Mouse (Mus musculus): ENCODE results near the gene Col11a2. TPM values are rescaled to one million over a fixed set of nuclear protein-coding genes. Genes with fewer than 3 reads are reported as not detected.

Col11a2 gene
- polyA plus RNA-seq, 1 experiment: 0.37 TPM

DNA sequence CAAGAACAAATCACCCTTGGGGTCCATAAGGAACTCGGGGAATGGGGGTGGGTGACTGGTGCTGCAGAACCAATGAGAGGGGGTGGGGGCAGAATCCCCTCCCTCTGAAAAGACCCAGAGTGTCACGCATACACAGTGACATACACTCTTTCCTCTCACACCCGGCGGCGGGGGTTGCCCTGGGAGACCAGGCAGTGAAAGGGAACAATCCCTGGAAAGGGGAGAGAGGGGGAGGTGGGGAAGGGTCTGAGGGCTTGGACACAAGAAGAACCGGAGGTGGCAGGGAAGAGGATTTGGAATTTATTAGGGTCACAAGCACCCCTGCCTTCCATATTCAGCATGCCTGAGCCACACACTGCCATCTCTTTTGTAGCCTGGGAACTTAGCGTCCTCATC lies 13.5 kb upstream of the Col11a2 start:
- H3K27ac ChIP-seq (ENCODE audit: insufficient read depth, low read length): no peak overlapping the region
- peaks cover 20% of the 10 kb centered on the region; the same call in 1 of the 2 replicates for H3K4me1 ChIP-seq (ENCODE audit: control insufficient read depth, insufficient read depth, low read length)
- TF ChIP-seq CTCF (IDR thresholded peaks at IDR 0.05; ENCODE audit: borderline replicate concordance, insufficient read depth, low read length) (no peak), POLR2A (IDR thresholded peaks at IDR 0.05; ENCODE audit: low read depth, low read length) (peak; percentile 29; the same call in 1 of the 2 replicates)
- peak overlapping the region; percentile 67; the same call in 1 of the 2 replicates for H3K4me3 ChIP-seq (ENCODE audit: insufficient read depth, low read length)

DNA sequence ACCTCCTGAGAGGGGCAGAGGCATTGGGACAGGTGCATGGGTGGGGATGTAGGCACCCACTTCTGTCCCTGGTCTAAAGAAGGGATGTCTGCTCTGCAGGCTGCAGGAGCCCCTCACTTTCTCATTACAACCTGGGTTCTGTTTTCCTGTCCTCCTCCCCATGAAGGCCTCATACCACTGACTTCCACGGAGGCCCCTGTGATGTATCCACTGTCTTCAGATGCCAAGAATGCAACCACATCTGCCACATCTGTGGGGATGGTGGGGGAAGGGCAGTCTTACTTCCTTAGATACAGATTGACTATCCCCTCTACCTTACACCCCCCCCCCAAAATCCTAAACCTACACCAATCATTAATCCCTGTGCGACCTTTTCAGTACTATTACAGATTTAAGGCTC lies 13.0 kb upstream of the Col11a2 start:
- TF ChIP-seq POLR2A (IDR thresholded peaks at IDR 0.05; ENCODE audit: low read depth, low read length): peak; percentile 5; the same call in 1 of the 2 replicates
- no peak for TF ChIP-seq CTCF (IDR thresholded peaks at IDR 0.05; ENCODE audit: borderline replicate concordance, insufficient read depth, low read length)
- Histone ChIP-seq H3K4me3 (ENCODE audit: insufficient read depth, low read length) (no peak overlapping the region), H3K27ac (ENCODE audit: insufficient read depth, low read length) (no peak overlapping the region), H3K4me1 (ENCODE audit: control insufficient read depth, insufficient read depth, low read length) (peaks cover 20% of the 10 kb centered on the region; the same call in 1 of the 2 replicates)

- Histone ChIP-seq H3K4me3 (ENCODE audit: insufficient read depth, low read length) (peak overlapping the region; percentile 53), H3K27ac (ENCODE audit: insufficient read depth, low read length) (peak overlapping the region; percentile 32), H3K4me1 (ENCODE audit: control insufficient read depth, insufficient read depth, low read length) (peaks cover 20% of the 10 kb centered on the region; the same call in 1 of the 2 replicates)
- no peak for TF ChIP-seq CTCF (IDR thresholded peaks at IDR 0.05; ENCODE audit: borderline replicate concordance, insufficient read depth, low read length)
- peak; percentile 40 for TF ChIP-seq POLR2A (IDR thresholded peaks at IDR 0.05; ENCODE audit: low read depth, low read length)
Observed at GRCm38 (mm10) chr17:34026917-34027655, 12.2 kb upstream of the Col11a2 start.

GRCm38 (mm10) chr17:34027656-34028223 lies 11.5 kb upstream of the Col11a2 start, which contains the start of gene H2-Ke6:
H2-Ke6 (minus strand) TSS chr17:34028060.
- Histone ChIP-seq H3K4me1 (ENCODE audit: control insufficient read depth, insufficient read depth, low read length) (peaks cover 20% of the 10 kb centered on the region; the same call in 1 of the 2 replicates), H3K27ac (ENCODE audit: insufficient read depth, low read length) (peak within 1 kb of the TSS; percentile 32)

GRCm38 (mm10) chr17:34028501-34029149 lies 10.6 kb upstream of the Col11a2 start:
- Histone ChIP-seq H3K4me3 (ENCODE audit: insufficient read depth, low read length) (no peak overlapping the region), H3K27ac (ENCODE audit: insufficient read depth, low read length) (no peak overlapping the region), H3K4me1 (ENCODE audit: control insufficient read depth, insufficient read depth, low read length) (peaks cover 24% of the 10 kb centered on the region)
- TF ChIP-seq CTCF (IDR thresholded peaks at IDR 0.05; ENCODE audit: borderline replicate concordance, insufficient read depth, low read length) (no peak), POLR2A (IDR thresholded peaks at IDR 0.05; ENCODE audit: low read depth, low read length) (peak; percentile 33; the same call in 1 of the 2 replicates)

More at GRCm38 (mm10) chr17:34027656-34028223, 11.5 kb upstream of the Col11a2 start, which contains the start of gene H2-Ke6:
- H3K4me3 ChIP-seq (ENCODE audit: insufficient read depth, low read length): peak within 1 kb of the TSS; percentile 53
- TF ChIP-seq CTCF (IDR thresholded peaks at IDR 0.05; ENCODE audit: borderline replicate concordance, insufficient read depth, low read length) (0 out of 2 replicates have a peak, but pooled peaks have one; percentile 8), POLR2A (IDR thresholded peaks at IDR 0.05; ENCODE audit: low read depth, low read length) (peak; percentile 85)

DNA sequence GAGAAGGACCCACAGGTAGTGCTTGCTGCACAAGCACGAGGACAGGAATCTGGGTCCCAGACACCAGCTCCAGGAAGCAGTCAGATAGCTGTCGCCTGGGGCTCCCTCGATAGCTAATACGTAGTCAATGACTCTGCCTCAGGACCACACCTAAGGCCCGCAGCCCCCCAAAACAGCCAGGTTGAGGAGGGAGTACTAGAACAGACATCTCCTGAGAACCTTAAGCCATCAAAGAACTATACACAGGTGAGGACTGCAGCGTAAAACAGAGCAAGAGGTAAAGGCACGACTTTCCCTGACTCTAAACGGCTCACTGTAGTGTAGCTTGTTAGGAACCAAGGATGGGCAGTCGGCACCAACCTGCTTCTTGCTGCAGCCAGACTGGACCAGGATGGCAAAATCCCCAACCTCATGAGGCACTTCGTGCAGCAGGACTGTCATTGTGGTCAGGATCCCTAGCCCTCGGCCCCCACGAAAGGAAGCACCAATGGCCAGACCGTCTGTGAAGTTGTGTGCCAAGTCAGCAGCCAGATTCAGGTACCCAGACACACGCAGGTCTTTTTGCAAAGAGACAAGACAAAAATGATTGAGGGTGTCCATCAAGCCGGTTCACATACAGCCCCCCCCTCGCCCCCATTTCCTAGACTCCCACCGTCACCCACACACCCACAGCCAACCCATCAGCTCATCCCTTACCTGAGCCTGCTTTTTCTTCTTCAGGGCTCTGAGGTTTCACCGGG lies 9.9 kb upstream of the Col11a2 start:
- peaks cover 24% of the 10 kb centered on the region for H3K4me1 ChIP-seq (ENCODE audit: control insufficient read depth, insufficient read depth, low read length)
- TF ChIP-seq CTCF (IDR thresholded peaks at IDR 0.05; ENCODE audit: borderline replicate concordance, insufficient read depth, low read length): no peak
- no peak for TF ChIP-seq POLR2A (IDR thresholded peaks at IDR 0.05; ENCODE audit: low read depth, low read length)
- no peak overlapping the region for H3K27ac ChIP-seq (ENCODE audit: insufficient read depth, low read length)
- H3K4me3 ChIP-seq (ENCODE audit: insufficient read depth, low read length): peak overlapping the region; percentile 75

GRCm38 (mm10) chr17:34029890-34030595 lies 9.2 kb upstream of the Col11a2 start:
- H3K4me1 ChIP-seq (ENCODE audit: control insufficient read depth, insufficient read depth, low read length): peaks cover 24% of the 10 kb centered on the region
- TF ChIP-seq CTCF (IDR thresholded peaks at IDR 0.05; ENCODE audit: borderline replicate concordance, insufficient read depth, low read length): no peak
- TF ChIP-seq POLR2A (IDR thresholded peaks at IDR 0.05; ENCODE audit: low read depth, low read length): 0 out of 2 replicates have a peak, but pooled peaks have one; percentile 27
- peak overlapping the region; percentile 86 for H3K27ac ChIP-seq (ENCODE audit: insufficient read depth, low read length)
- H3K4me3 ChIP-seq (ENCODE audit: insufficient read depth, low read length): peak overlapping the region; percentile 75

GRCm38 (mm10) chr17:34030861-34031326 lies 8.3 kb upstream of the Col11a2 start:
- peaks cover 22% of the 10 kb centered on the region for H3K4me1 ChIP-seq (ENCODE audit: control insufficient read depth, insufficient read depth, low read length)
- TF ChIP-seq CTCF (IDR thresholded peaks at IDR 0.05; ENCODE audit: borderline replicate concordance, insufficient read depth, low read length): no peak
- TF ChIP-seq POLR2A (IDR thresholded peaks at IDR 0.05; ENCODE audit: low read depth, low read length): peak; percentile 62
- peak overlapping the region; percentile 86 for H3K27ac ChIP-seq (ENCODE audit: insufficient read depth, low read length)
- peak overlapping the region; percentile 75 for H3K4me3 ChIP-seq (ENCODE audit: insufficient read depth, low read length)
